Mouse (Mus musculus) CH12.LX (cell line): ENCODE data around the gene Chpf2. TPM values are rescaled to one million over a fixed set of nuclear protein-coding genes. Genes with fewer than 3 reads are reported as not detected.

Experiments
- DNase-seq: peaks from one replicate; pipeline ENCODE4 v3.0.0-alpha.2; 2013; ENCODE audit errors: extremely low read depth
- H3K27ac ChIP-seq: 2 replicates; pipeline ENCODE4 v1.5.1; 2012; ENCODE audit warnings: low read depth, mild to moderate bottlenecking, control low read depth, moderate library complexity; ENCODE audit not compliant: insufficient read depth
- H3K27me3 ChIP-seq: replicated peaks from 2 replicates; pipeline ENCODE3; 2012; ENCODE audit warnings: inconsistent platforms
- H3K36me3 ChIP-seq, 2 experiments: replicated peaks in 1 of 2; 2 replicates each; pipeline versions ENCODE3 to v1.6.1; 2012; ENCODE audit warnings: inconsistent platforms in 1 of 2, low read length in 1 of 2, mild to moderate bottlenecking in 1 of 2, mixed read lengths in 1 of 2, moderate library complexity in 1 of 2; ENCODE audit not compliant: control insufficient read depth in 1 of 2, insufficient read depth in 1 of 2
- H3K4me1 ChIP-seq, 2 experiments: 2 replicates each; pipeline ENCODE4 v1.6.1; 2012; ENCODE audit warnings: inconsistent platforms in 1 of 2, moderate library complexity in 1 of 2; ENCODE audit not compliant: insufficient read depth in 2 of 2, control insufficient read depth in 1 of 2
- H3K4me2 ChIP-seq: 2 replicates; pipeline ENCODE4 v1.6.1; 2012; ENCODE audit warnings: low read depth, mild to moderate bottlenecking, control low read depth; ENCODE audit not compliant: poor library complexity, insufficient read depth, severe bottlenecking
- H3K4me3 ChIP-seq, 3 experiments: fragments of 150-350 bp in 1 of 3; sonication (generic) in 1 of 3; replicated peaks in 1 of 3; 2 replicates each; pipeline versions ENCODE3 to v1.5.1; 2011 to 2012; ENCODE audit warnings: low read depth in 2 of 3, low read length in 2 of 3, mild to moderate bottlenecking in 2 of 3, moderate library complexity in 2 of 3, control low read depth in 1 of 3, improper control_type of control experiment in 1 of 3, inconsistent platforms in 1 of 3, mixed read lengths in 1 of 3; ENCODE audit not compliant: poor library complexity in 1 of 3
- H3K79me2 ChIP-seq: replicated peaks from 2 replicates; pipeline ENCODE4 v1.6.1; 2012; ENCODE audit warnings: mild to moderate bottlenecking, moderate library complexity; ENCODE audit not compliant: control insufficient read depth, poor library complexity, insufficient read depth, severe bottlenecking; ENCODE audit errors: extremely low read depth
- H3K9ac ChIP-seq: 2 replicates; pipeline ENCODE4 v1.6.1; 2012; ENCODE audit warnings: low read depth, mild to moderate bottlenecking, control low read depth, moderate library complexity; ENCODE audit not compliant: insufficient read depth
- H3K9me3 ChIP-seq: replicated peaks from 2 replicates; pipeline ENCODE3; 2012; ENCODE audit warnings: low read length, inconsistent platforms, mixed read lengths
- BHLHE40 ChIP-seq: IDR thresholded peaks from 2 replicates; pipeline ENCODE4 v1.6.1; 2011; ENCODE audit warnings: mild to moderate bottlenecking, low read depth, low read length, improper control_type of control experiment
- CHD1 ChIP-seq: IDR thresholded peaks from 2 replicates; pipeline ENCODE4 v1.6.1; 2012; ENCODE audit warnings: low read depth, low read length, improper control_type of control experiment, inconsistent platforms
- GABPA ChIP-seq: IDR thresholded peaks from 2 replicates; pipeline ENCODE4 v1.6.1; 2012; ENCODE audit warnings: low read depth, low read length, improper control_type of control experiment, inconsistent platforms; ENCODE audit not compliant: insufficient replicate concordance
- HCFC1 ChIP-seq: IDR thresholded peaks from 2 replicates; pipeline ENCODE4 v1.6.1; 2012; ENCODE audit warnings: low read depth, mild to moderate bottlenecking, inconsistent platforms, low read length, improper control_type of control experiment
- JUND ChIP-seq: conservative IDR thresholded peaks from 2 replicates; pipeline ENCODE4 v1.6.1; 2011; ENCODE audit warnings: low read depth, low read length, improper control_type of control experiment
- KAT2A ChIP-seq: IDR thresholded peaks from 2 replicates; pipeline ENCODE4 v1.6.1; 2012; ENCODE audit warnings: low read length, improper control_type of control experiment, inconsistent platforms; ENCODE audit not compliant: insufficient replicate concordance
- MAFK ChIP-seq: IDR thresholded peaks from 2 replicates; pipeline ENCODE4 v1.6.1; 2011; ENCODE audit warnings: low read length, improper control_type of control experiment; ENCODE audit not compliant: insufficient replicate concordance
- MAX ChIP-seq: IDR thresholded peaks from 2 replicates; pipeline ENCODE4 v1.6.1; 2011; ENCODE audit warnings: low read length, improper control_type of control experiment
- MYC ChIP-seq: IDR thresholded peaks from 2 replicates; pipeline ENCODE4 v1.6.1; 2011; ENCODE audit warnings: low read depth, mild to moderate bottlenecking, improper control_type of control experiment, low read length
- PAX5 ChIP-seq: IDR thresholded peaks from 2 replicates; pipeline ENCODE4 v1.6.1; 2012; ENCODE audit warnings: low read length, inconsistent platforms, mixed read lengths
- RAD21 ChIP-seq: IDR thresholded peaks from 2 replicates; pipeline ENCODE4 v1.6.1; 2011; ENCODE audit warnings: low read depth, mild to moderate bottlenecking, low read length, improper control_type of control experiment, moderate library complexity
- USF1 ChIP-seq: IDR thresholded peaks from 2 replicates; pipeline ENCODE4 v1.6.1; 2014; ENCODE audit warnings: low read depth, mild to moderate bottlenecking, inconsistent platforms, low read length, improper control_type of control experiment
- ZC3H11A ChIP-seq: IDR thresholded peaks from 2 replicates; pipeline ENCODE4 v1.6.1; 2012; ENCODE audit warnings: low read depth, mild to moderate bottlenecking, inconsistent platforms, low read length, improper control_type of control experiment
- ZKSCAN1 ChIP-seq: IDR thresholded peaks from 2 replicates; pipeline ENCODE4 v1.6.1; 2012; ENCODE audit warnings: low read depth, inconsistent platforms, low read length, improper control_type of control experiment, borderline replicate concordance
- dilution Hi-C: fragments of 300-500 bp; cut with MboI; formaldehyde crosslinking; loops from 2 replicates; pipeline ENCODE4 v1.14.3; 2020; ENCODE audit warnings: low sequenced_read_pairs; ENCODE audit not compliant: extremely low pct_unique_long_range_greater_than_20kb, extremely low pct_ligation_motif_present
- in situ Hi-C: fragments of 300-500 bp; cut with MboI; formaldehyde crosslinking; loops from 3 replicates; pipeline ENCODE4 v1.14.3; 2019; ENCODE audit warnings: low sequenced_read_pairs, low pct_ligation_motif_present, low pct_unique_long_range_greater_than_20kb, mixed read lengths
- polyA plus RNA-seq: library from polyadenylated mRNA; unstranded; fragments of >175 nt; gene quantifications from 2 replicates; pipeline ENCODE4 v1.2.1, GENCODE M21; 2012; ENCODE audit warnings: low read depth; ENCODE audit not compliant: insufficient read length
- total RNA-seq, 2 experiments: library from RNA; depleted of rRNA; stranded (reverse); fragments of 300-350 nt in 1 of 2; fragments of >200 nt in 1 of 2; gene quantifications; 2 replicates each; pipeline ENCODE4 v1.2.3; 2012 to 2014

Chpf2 gene
- total and polyA plus RNA-seq, 3 experiments, result 11.2 to 22.8 (median 20.4) TPM

DNA sequence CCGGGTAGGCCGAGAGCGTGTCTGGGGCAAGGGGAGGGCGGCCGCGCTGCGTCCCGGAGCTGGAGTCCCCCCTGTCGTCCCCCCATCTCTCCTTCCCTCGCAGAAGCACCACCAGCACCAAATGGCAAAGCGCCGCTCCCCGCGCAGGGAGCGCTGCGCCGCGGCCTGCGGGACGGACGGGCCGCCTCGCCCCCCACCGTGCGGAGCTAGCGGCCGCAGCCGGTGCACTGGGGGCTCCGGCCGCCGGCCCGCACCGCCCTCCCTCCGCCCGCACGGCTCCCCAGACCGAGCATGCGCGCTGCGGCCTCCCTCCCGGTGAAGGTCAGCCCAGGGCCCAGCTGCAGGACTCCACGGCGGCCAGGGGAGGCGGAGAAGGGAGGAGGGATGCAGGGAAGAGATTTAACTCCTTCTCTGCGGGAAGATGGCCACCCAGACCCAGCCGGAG is 18.1 kb downstream of the Chpf2 start:
- in situ Hi-C loops, result no loop called here
- H3K4me3 ChIP-seq, result no peak overlapping the region
- no peak overlapping the region for H3K27ac ChIP-seq
- H3K36me3 ChIP-seq, result no peaks in the 10 kb centered on the region
- H3K27me3 ChIP-seq, result peaks cover 79% of the 10 kb centered on the region
- H3K4me1 ChIP-seq, result peaks cover 7 to 13% of the 10 kb centered on the region in 2 experiments; a peak in 3 of 4 replicates
- peaks cover 3% of the 10 kb centered on the region for H3K9me3 ChIP-seq
- dilution Hi-C loops, result no loop called here
- H3K9ac ChIP-seq, result no peak overlapping the region
- H3K79me2 ChIP-seq, result no peaks in the 10 kb centered on the region
- DNase-seq, result no peak
- H3K4me2 ChIP-seq, result no peak overlapping the region
- TF ChIP-seq GABPA (no peak), MAX (no peak)

- H3K4me2 ChIP-seq, result no peak overlapping the region
- H3K4me1 ChIP-seq, result peaks cover 7 to 13% of the 10 kb centered on the region in 2 experiments; a peak in 3 of 4 replicates
- DNase-seq, result no peak
- dilution Hi-C loops, result no loop called here
- peaks cover 3% of the 10 kb centered on the region for H3K9me3 ChIP-seq
- in situ Hi-C loops, result no loop called here
- no peak overlapping the region for H3K4me3 ChIP-seq
- no peak overlapping the region for H3K27ac ChIP-seq
- H3K9ac ChIP-seq, result no peak overlapping the region
- no peaks in the 10 kb centered on the region for H3K36me3 ChIP-seq
- TF ChIP-seq KAT2A (no peak), RAD21 (no peak), CHD1 (no peak), ZKSCAN1 (no peak), JUND (no peak), HCFC1 (no peak), MAFK (no peak), MYC (no peak), BHLHE40 (no peak), USF1 (no peak), PAX5 (no peak), ZC3H11A (no peak)
- H3K79me2 ChIP-seq, result no peaks in the 10 kb centered on the region
- H3K27me3 ChIP-seq, result peaks cover 78% of the 10 kb centered on the region
Observed at GRCm38 (mm10) chr5:24605321-24605979, 18.9 kb downstream of the Chpf2 start.
